Mouse (Mus musculus) heart, adult 2 months (tissue): ENCODE measurements around the gene Maml3. TPM values are rescaled to one million over a fixed set of nuclear protein-coding genes. Genes with fewer than 3 reads are reported as not detected.

ENCODE experiments used
- DNase-seq, 2 experiments: peaks; one replicate each; pipeline ENCODE4 v3.0.0; 2021
- H3K27ac ChIP-seq: fragments of 200-600 bp; 2 replicates; pipeline ENCODE4 v1.8.1; 2022
- H3K27me3 ChIP-seq: fragments of 200-500 bp; 2 replicates; pipeline ENCODE4 v1.6.1; 2012; ENCODE audit warnings: mild to moderate bottlenecking, low read length, inconsistent platforms, mixed read lengths; ENCODE audit not compliant: control insufficient read depth, insufficient read depth
- H3K36me3 ChIP-seq: fragments of 200-500 bp; 2 replicates; pipeline ENCODE4 v1.6.1; 2012; ENCODE audit warnings: low read length, inconsistent platforms; ENCODE audit not compliant: control insufficient read depth, insufficient read depth
- H3K4me1 ChIP-seq: fragments of 200-500 bp; 2 replicates; pipeline ENCODE4 v1.6.1; 2011; ENCODE audit warnings: low read length; ENCODE audit not compliant: control insufficient read depth, insufficient read depth
- H3K4me3 ChIP-seq: fragments of 200-600 bp; 2 replicates; pipeline ENCODE4 v1.8.1; 2022
- H3K79me2 ChIP-seq: fragments of 200-500 bp; replicated peaks from 2 replicates; pipeline ENCODE4 v1.6.1; 2012; ENCODE audit warnings: mild to moderate bottlenecking, inconsistent platforms, low read length, moderate library complexity, mixed read lengths; ENCODE audit not compliant: control insufficient read depth, insufficient read depth
- H3K9ac ChIP-seq: fragments of 200-500 bp; 2 replicates; pipeline ENCODE4 v1.6.1; 2012; ENCODE audit warnings: low read depth, mild to moderate bottlenecking, control low read depth, inconsistent platforms, low read length, mixed read lengths
- CTCF ChIP-seq: fragments of 200-600 bp; IDR thresholded peaks from 2 replicates; pipeline ENCODE4 v1.8.1; 2022; ENCODE audit warnings: antibody characterized with exemption, mild to moderate bottlenecking, moderate library complexity
- EP300 ChIP-seq: fragments of 200-500 bp; IDR thresholded peaks from 2 replicates; pipeline ENCODE4 v1.6.1; 2011; ENCODE audit warnings: low read depth, low read length, control low read depth; ENCODE audit not compliant: insufficient read depth
- POLR2A ChIP-seq: fragments of 200-500 bp; IDR thresholded peaks from 2 replicates; pipeline ENCODE4 v1.6.1; 2011; ENCODE audit warnings: mild to moderate bottlenecking, low read depth, low read length, control low read depth; ENCODE audit not compliant: insufficient read depth
- WGBS: fragments of 180-500 bp; shearing (Covaris S2); methylation state at CpG from one replicate; pipeline ENCODE4 v1.1.7; 2018; 5-methylcytosine and 5-hydroxymethylcytosine counted together
- intact Hi-C: fragments of 180-260 bp; cut with DNase I; formaldehyde crosslinking; loops from one replicate; pipeline ENCODE4 v1.15.1; 2025
- polyA plus RNA-seq: library from polyadenylated mRNA; depleted of rRNA; stranded (reverse); fragments of >200 nt; gene quantifications from 2 replicates; pipeline ENCODE4 v1.2.3, GENCODE M21; 2012
- total RNA-seq, 2 experiments: library from RNA; stranded (reverse); gene quantifications; 2 replicates each; pipeline ENCODE4 v1.2.3; 2021

Maml3 gene
- total and polyA plus RNA-seq, 3 experiments, result 1.9 to 2.8 (median 2.7) TPM

DNA sequence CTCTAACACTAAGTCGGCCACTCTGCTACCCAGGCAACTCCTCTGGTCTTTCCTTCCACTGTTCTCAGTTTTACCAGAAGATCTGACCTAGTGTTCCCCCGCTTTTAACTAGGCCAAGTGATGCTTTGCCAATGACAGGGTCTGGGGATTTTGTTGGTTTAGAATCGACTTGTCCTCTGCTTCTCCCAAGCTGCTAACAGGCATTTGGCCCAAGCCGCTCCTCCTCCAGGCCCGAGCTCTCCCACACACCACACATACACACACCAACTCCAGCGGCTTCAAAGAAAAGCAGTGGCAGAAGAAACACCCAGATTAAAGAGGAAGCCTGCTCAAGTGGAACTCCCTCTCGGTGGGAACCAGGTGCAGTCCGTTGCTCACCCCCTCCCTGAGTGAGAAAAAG, 69.5 kb downstream of the Maml3 start:
- TF ChIP-seq EP300 (no peak), POLR2A (no peak), CTCF (no peak)
- Histone ChIP-seq H3K27me3 (no peaks in the 10 kb centered on the region), H3K79me2 (no peaks in the 10 kb centered on the region), H3K4me1 (peaks cover under 1% of the 10 kb centered on the region; the same call in 1 of the 2 replicates), H3K36me3 (no peaks in the 10 kb centered on the region), H3K9ac (no peak overlapping the region), H3K4me3 (no peak overlapping the region), H3K27ac (no peak overlapping the region)
- intact Hi-C loops, result no loop called here
- WGBS, result 46% methylated on average over 8 of the region's 8 CpGs
- peak in 1 of 2 experiments; percentile 24 for DNase-seq

DNA sequence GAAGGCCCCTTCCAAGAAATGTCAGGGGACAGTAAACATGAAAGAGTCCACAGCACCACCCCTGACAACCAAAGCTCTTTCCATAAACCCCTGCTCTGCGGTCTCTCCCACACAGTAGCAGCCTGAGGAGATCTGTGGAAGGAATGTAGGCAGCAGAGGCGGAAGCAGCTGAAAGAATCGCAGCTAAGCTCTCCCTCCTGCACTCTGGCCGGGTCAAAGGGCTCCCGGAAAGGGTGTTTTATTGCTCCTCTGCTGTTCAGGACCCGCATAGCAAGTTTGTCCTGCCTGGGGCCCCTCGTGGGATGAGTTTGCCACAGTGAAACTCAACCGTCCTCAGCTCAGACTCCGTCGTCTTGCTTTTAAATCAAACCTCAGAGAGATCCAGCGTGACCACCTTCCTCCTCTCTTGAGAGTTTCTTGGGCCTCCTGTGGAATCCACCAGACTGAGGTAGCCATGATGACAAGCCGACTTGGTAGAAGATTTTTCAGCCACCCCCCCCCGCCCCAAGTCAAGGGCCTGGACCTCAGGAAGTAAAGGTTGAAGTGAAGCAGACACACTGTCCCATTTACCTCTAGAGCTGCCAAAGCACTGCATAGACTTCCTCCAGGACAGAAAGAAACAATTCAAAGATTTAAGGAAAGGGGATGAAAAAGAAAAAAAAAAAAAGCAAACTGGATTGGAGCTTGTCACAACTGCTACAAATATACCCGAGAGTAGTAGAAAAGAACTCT, 70.9 kb downstream of the Maml3 start:
- H3K27ac ChIP-seq, result no peak overlapping the region
- peaks cover 3% of the 10 kb centered on the region for H3K4me1 ChIP-seq
- DNase-seq, result no peak
- intact Hi-C loops, result no loop called here
- H3K4me3 ChIP-seq, result no peak overlapping the region
- no peaks in the 10 kb centered on the region for H3K36me3 ChIP-seq
- 62% methylated on average over 14 of the region's 14 CpGs for WGBS
- no peaks in the 10 kb centered on the region for H3K27me3 ChIP-seq
- no peak for TF ChIP-seq CTCF
- TF ChIP-seq POLR2A, result no peak
- no peak for TF ChIP-seq EP300
- H3K79me2 ChIP-seq, result no peaks in the 10 kb centered on the region
- no peak overlapping the region for H3K9ac ChIP-seq

DNA sequence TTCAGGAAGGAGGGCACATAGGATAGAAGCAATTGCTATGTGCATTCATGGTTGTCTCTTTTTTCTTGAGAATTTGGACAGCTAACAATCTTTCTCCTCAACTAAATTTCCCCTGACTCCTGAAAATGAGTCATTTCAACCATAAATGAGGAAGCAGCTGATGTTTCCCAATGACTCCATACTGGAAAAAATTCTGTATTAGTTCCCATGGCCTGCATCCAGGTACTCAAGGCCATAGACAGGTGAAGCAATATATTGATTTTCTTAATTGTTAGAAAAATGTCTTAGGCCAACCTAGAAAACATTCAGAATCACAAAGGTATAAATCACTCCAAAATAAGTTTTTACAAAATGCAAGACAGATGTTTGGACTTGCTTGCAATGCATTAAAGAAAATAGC, 73.5 kb downstream of the Maml3 start:
- TF ChIP-seq EP300 (no peak), POLR2A (no peak), CTCF (no peak)
- intact Hi-C loops, result no loop called here
- Histone ChIP-seq H3K4me3 (no peak overlapping the region), H3K36me3 (no peaks in the 10 kb centered on the region), H3K9ac (no peak overlapping the region), H3K27ac (no peak overlapping the region), H3K4me1 (peaks cover 3% of the 10 kb centered on the region), H3K79me2 (no peaks in the 10 kb centered on the region), H3K27me3 (no peaks in the 10 kb centered on the region)
- DNase-seq, result no peak

DNA sequence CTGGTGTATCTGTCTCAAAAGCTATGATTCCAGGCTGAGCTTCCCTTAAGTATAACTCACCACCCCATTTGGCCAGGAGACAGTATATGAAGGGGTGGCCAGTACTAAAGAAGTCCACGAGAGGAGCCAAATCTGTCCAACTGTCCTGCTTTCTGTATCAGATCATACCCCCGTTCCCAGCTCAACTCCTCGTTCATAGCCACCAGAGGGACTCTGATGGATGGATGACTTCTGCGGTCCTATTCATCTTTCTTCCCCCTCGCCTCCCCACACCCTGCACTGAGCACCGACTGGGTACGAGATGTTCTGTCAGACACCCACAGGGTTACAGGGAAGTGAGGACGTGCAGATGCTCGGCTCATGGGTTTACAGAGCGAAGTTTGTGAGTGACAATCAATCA, 74.8 kb downstream of the Maml3 start:
- WGBS, result 46% methylated on average over 10 of the region's 10 CpGs
- no peaks in the 10 kb centered on the region for H3K36me3 ChIP-seq
- no peak overlapping the region; the same call in none of the 2 replicates for H3K9ac ChIP-seq
- no peaks in the 10 kb centered on the region for H3K79me2 ChIP-seq
- DNase-seq, result peak in 1 of 2 experiments; percentile 20
- intact Hi-C loops, result no loop called here
- peak overlapping the region; percentile 28; the same call in 1 of the 2 replicates for H3K27ac ChIP-seq
- H3K4me3 ChIP-seq, result peak overlapping the region; percentile 26
- peaks cover 3% of the 10 kb centered on the region for H3K4me1 ChIP-seq
- TF ChIP-seq POLR2A (no peak), EP300 (no peak), CTCF (peak; percentile 36)
- H3K27me3 ChIP-seq, result no peaks in the 10 kb centered on the region

DNA sequence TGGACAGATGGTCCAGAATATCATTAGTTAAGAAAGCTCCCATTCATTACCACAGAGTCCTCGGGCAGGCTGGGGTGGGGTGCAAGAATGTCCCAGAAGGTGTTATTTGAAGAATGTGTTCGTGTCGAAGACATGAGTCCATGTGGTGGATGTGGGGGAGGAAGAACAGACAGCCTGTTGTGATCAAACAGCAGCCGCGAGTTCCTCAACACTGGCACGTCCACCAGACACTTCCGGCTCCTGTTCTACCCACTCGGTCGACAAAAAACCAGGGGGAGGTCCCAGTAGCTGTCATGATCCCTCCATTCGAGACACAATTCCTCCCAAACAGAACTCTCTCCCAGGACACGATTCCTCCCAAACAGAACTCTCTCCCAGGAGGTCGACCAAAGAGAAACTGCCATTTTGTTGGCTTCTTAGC, 75.2 kb downstream of the Maml3 start:
- H3K4me3 ChIP-seq, result peak overlapping the region; percentile 26
- no peaks in the 10 kb centered on the region for H3K36me3 ChIP-seq
- peaks cover 3% of the 10 kb centered on the region for H3K4me1 ChIP-seq
- no peaks in the 10 kb centered on the region for H3K27me3 ChIP-seq
- peak overlapping the region; percentile 34 for H3K9ac ChIP-seq
- peak overlapping the region; percentile 28; the same call in 1 of the 2 replicates for H3K27ac ChIP-seq
- WGBS, result 23% methylated on average over 12 of the region's 12 CpGs
- no peaks in the 10 kb centered on the region for H3K79me2 ChIP-seq
- no peak for TF ChIP-seq EP300
- no peak for TF ChIP-seq CTCF
- TF ChIP-seq POLR2A, result no peak
- intact Hi-C loops, result no loop called here
- DNase-seq, result peak; percentile 49 to 50

DNA sequence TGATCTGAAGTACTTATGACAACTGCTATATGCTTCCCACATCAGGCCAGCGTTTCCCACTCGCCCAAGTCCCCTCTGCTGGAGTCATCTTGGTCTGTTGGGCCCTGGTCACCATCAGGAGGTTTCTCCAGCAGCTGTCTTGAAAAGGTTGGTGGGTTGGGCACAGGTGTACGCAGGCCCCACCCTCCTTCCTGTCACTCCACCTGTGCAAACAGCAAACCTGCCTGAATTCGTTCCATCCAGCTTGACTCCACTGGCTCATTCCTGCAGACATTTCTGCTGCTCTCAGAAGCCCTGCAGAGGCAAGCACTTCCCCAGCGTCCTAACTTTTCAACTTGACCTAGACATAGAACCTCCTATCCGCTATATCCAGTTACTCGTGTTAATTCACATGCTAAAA, 76.9 kb downstream of the Maml3 start:
- H3K79me2 ChIP-seq, result no peaks in the 10 kb centered on the region

More for the DNA sequence above, 76.9 kb downstream of the Maml3 start:
- Histone ChIP-seq H3K27me3 (no peaks in the 10 kb centered on the region), H3K4me3 (no peak overlapping the region), H3K9ac (no peak overlapping the region), H3K4me1 (peaks cover 3% of the 10 kb centered on the region), H3K27ac (no peak overlapping the region), H3K36me3 (no peaks in the 10 kb centered on the region)
- WGBS, result 88% methylated on average over 7 of the region's 7 CpGs
- DNase-seq, result no peak
- intact Hi-C loops, result no loop called here
- TF ChIP-seq CTCF (no peak), EP300 (no peak), POLR2A (no peak)
